Mouse (Mus musculus) kidney, embryonic 15.5 days (tissue): ENCODE measurements around the gene Sfmbt2. TPM values are rescaled to one million over a fixed set of nuclear protein-coding genes. Genes with fewer than 3 reads are reported as not detected.

Experiments
- ATAC-seq: fragments of 200-750 bp; cut with Nextera tagmentation; replicated peaks from 2 replicates; pipeline ENCODE4 v1.8.0; 2017; ENCODE audit warnings: moderate TSS enrichment; ENCODE audit not compliant: low FRiP score
- H3K27ac ChIP-seq: fragments of 300-500 bp; sonication (generic); 2 replicates; pipeline ENCODE4 v1.5.1; 2015; ENCODE audit warnings: mild to moderate bottlenecking, inconsistent platforms
- H3K27me3 ChIP-seq: fragments of 300-500 bp; sonication (generic); 2 replicates; pipeline ENCODE4 v1.6.1; 2015; ENCODE audit warnings: inconsistent platforms
- H3K36me3 ChIP-seq: fragments of 300-500 bp; sonication (generic); 2 replicates; pipeline ENCODE4 v1.6.1; 2015; ENCODE audit warnings: inconsistent platforms
- H3K4me1 ChIP-seq: fragments of 300-500 bp; sonication (generic); 2 replicates; pipeline ENCODE4 v1.6.1; 2015; ENCODE audit warnings: inconsistent platforms
- H3K4me2 ChIP-seq: fragments of 300-500 bp; sonication (generic); 2 replicates; pipeline ENCODE4 v1.6.1; 2015; ENCODE audit warnings: moderate library complexity, mild to moderate bottlenecking, inconsistent platforms
- H3K4me3 ChIP-seq: fragments of 300-500 bp; sonication (generic); replicated peaks from 2 replicates; pipeline ENCODE4 v1.5.1; 2015; ENCODE audit warnings: mild to moderate bottlenecking, inconsistent platforms
- H3K9ac ChIP-seq: fragments of 300-500 bp; sonication (generic); 2 replicates; pipeline ENCODE4 v1.6.1; 2015; ENCODE audit warnings: mild to moderate bottlenecking, inconsistent platforms
- H3K9me3 ChIP-seq: fragments of 300-500 bp; sonication (generic); replicated peaks from 2 replicates; pipeline ENCODE4 v1.6.1; 2016; ENCODE audit warnings: inconsistent platforms
- WGBS: fragments of 180-500 bp; shearing (Covaris S2); methylation state at CpG from one replicate; pipeline ENCODE4 v1.1.7; 2015; ENCODE audit warnings: mixed read lengths; 5-methylcytosine and 5-hydroxymethylcytosine counted together
- polyA plus RNA-seq: library from polyadenylated mRNA; unstranded; fragments of >200 nt; fragmentation: Nextera tagmentation; extraction: Ambion mirVana; gene quantifications from 2 replicates; pipeline ENCODE4 v1.2.1, GENCODE M21; 2015

The Sfmbt2 gene
- polyA plus RNA-seq, 1 experiment from 2014 or later, result 2.0 TPM

DNA sequence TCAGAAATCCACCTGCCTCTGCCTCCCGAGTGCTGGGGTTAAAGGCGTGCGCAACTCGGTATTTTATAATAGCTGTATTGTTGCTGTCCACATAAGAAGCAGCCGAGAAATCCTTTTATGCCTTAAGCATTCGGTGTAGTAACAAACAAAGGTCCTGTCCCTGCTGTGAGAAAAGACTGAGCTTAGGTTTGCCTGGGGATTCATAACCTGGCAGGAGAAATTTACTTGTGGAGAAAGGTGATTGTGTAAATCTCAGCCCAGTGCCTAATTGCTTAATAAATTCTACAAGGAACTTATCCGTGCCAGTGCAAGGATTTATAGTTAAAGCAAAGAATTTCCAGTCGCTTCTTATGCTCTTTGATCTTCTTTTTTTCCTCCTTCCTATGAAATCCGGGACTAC lies 71.5 kb downstream of the Sfmbt2 start:
- Histone ChIP-seq H3K27me3 (no peaks in the 10 kb centered on the region), H3K36me3 (no peaks in the 10 kb centered on the region), H3K4me1 (no peaks in the 10 kb centered on the region), H3K9ac (no peak overlapping the region), H3K4me2 (no peak overlapping the region), H3K4me3 (no peak overlapping the region), H3K27ac (no peak overlapping the region), H3K9me3 (no peaks in the 10 kb centered on the region)
- WGBS, result 74% methylated on average over 9 of the region's 9 CpGs
- ATAC-seq, result no peak

DNA sequence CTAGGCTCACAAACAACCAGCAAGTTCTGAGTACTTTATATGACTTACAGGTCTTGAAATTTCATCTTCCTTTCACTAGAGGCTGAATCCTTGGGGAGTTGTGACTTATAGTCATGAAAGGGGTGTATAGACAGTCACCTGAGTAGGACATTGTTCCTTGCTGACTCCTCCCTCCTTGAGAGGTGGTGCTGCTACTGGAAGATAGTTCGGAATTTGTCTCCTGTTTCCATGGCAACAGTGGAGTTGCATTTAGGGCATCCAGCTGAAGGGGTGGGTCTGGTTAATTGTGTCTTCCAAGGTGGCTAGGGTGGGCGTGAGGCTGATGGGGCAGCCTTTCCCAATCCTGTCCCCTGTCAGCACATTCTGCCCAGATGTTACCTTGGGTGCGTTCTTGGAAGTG lies 83.3 kb downstream of the Sfmbt2 start:
- Histone ChIP-seq H3K4me2 (no peak overlapping the region), H3K9me3 (no peaks in the 10 kb centered on the region), H3K4me1 (no peaks in the 10 kb centered on the region), H3K27ac (no peak overlapping the region), H3K36me3 (no peaks in the 10 kb centered on the region), H3K27me3 (no peaks in the 10 kb centered on the region), H3K9ac (no peak overlapping the region), H3K4me3 (no peak overlapping the region)
- WGBS, result 75% methylated on average over 3 of the region's 3 CpGs
- no peak for ATAC-seq

DNA sequence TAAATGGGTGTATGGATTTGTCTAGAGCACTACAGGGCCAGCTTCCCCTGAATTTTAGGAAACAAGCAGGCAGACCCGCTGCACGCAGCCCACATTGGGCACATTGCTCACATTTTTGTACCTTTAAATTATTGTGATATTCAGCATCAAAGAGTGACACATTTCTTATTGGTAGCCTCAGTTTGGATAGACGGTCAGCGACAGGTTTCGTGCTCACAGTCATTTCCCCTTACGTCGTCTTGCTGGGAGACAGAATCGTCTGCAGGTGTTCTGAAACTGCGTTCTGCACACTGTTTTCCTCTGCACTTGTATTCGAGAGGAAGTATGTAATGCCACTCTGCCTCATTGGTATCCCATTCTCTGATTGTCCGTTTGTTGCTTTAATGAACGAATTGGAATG lies 88.0 kb downstream of the Sfmbt2 start:
- H3K9me3 ChIP-seq, result no peaks in the 10 kb centered on the region
- H3K36me3 ChIP-seq, result no peaks in the 10 kb centered on the region
- H3K4me1 ChIP-seq, result no peaks in the 10 kb centered on the region
- no peak for ATAC-seq
- no peak overlapping the region for H3K27ac ChIP-seq
- H3K27me3 ChIP-seq, result no peaks in the 10 kb centered on the region
- no peak overlapping the region for H3K4me3 ChIP-seq
- H3K4me2 ChIP-seq, result no peak overlapping the region
- 92% methylated on average over 12 of the region's 12 CpGs for WGBS
- H3K9ac ChIP-seq, result no peak overlapping the region

DNA sequence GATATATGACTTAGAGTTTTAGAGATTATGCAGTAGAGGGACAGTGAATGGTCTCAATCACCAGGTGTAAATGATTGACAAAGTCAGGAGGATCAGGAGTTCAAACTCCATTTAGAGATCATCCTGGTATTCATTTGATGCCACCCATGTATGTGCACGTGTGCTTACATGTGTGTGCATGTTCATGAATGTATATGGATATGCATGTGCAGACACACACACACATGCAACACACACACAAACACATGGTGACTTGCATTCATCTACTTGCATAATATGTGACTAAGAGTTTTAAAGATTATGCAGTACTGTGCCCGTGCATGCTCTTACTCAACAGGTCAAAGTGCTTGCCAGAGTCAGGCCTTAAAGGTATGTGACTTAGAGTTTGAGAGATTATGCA lies 146.2 kb downstream of the Sfmbt2 start:
- H3K27me3 ChIP-seq, result no peaks in the 10 kb centered on the region
- 78% methylated on average over 2 of the region's 2 CpGs for WGBS
- H3K9ac ChIP-seq, result no peak overlapping the region
- no peak overlapping the region for H3K4me2 ChIP-seq
- no peaks in the 10 kb centered on the region for H3K9me3 ChIP-seq
- no peaks in the 10 kb centered on the region for H3K4me1 ChIP-seq
- H3K4me3 ChIP-seq, result no peak overlapping the region
- ATAC-seq, result no peak
- no peaks in the 10 kb centered on the region for H3K36me3 ChIP-seq
- H3K27ac ChIP-seq, result no peak overlapping the region

DNA sequence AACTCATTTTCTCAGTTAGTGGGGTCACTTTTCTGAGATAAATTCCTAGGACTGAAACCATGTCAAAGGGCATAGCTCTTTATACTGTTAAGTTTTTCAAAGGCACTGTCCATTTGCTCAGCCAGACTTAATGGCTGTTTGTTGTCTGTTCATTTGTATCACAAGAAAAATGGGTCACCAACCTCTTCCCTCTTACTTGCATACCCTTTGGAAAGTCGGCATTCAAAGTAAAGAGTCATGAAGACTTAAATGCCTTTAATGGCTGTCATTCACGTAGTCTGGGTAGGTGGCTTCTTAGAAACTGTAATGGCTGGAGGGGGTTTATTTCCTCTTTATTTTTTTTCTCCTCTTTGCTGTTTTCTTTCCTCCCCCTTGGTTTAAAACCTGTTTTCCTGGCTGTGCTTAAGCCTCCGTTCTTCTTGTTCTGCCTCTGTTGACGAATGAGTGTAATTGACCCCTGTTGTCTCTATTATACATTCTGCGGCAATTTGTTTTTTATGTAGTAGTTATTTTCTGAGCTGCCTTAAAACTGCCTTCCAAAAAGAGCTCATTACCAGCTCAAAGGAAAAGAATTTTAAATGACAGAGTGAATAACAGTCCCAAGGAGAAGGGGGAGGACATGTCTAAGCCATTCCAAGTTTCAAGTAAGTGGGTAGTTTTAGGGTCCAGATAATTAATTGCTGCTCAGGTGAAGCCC lies 151.6 kb downstream of the Sfmbt2 start:
- Histone ChIP-seq H3K4me1 (0 out of 2 replicates have a peak, but pooled peaks cover 3% of the 10 kb centered on the region), H3K4me2 (no peak overlapping the region), H3K9ac (no peak overlapping the region), H3K9me3 (no peaks in the 10 kb centered on the region), H3K4me3 (no peak overlapping the region), H3K36me3 (no peaks in the 10 kb centered on the region), H3K27me3 (no peaks in the 10 kb centered on the region), H3K27ac (no peak overlapping the region)
- 0 out of 2 replicates have a peak, but pooled peaks have one; percentile 49 for ATAC-seq
- WGBS, result 22% methylated on average over 5 of the region's 5 CpGs

DNA sequence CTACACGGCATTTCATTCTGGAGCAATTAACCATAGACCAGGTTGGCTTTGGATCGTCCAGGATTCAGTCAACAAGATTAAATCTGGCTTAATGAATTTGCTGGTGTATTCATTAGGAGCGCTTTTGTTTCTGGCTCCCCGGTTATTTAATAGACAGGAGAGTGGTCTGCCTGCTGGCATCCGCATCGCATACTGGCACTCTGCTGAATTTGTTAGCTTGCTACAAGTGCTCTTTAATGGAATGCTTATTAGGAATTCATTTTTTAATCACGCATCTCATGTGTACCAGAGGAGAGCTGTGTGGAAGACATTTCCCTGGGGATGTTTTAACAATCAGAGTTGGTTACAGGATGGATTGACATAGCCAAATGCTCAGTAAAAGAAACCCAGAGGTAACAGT lies 155.3 kb downstream of the Sfmbt2 start:
- no peaks in the 10 kb centered on the region for H3K36me3 ChIP-seq
- ATAC-seq, result no peak
- no peaks in the 10 kb centered on the region for H3K9me3 ChIP-seq
- H3K4me2 ChIP-seq, result no peak overlapping the region
- H3K4me1 ChIP-seq, result 0 out of 2 replicates have a peak, but pooled peaks cover 3% of the 10 kb centered on the region
- no peak overlapping the region for H3K4me3 ChIP-seq
- no peaks in the 10 kb centered on the region for H3K27me3 ChIP-seq
- 88% methylated on average over 7 of the region's 7 CpGs for WGBS
- H3K9ac ChIP-seq, result no peak overlapping the region
- no peak overlapping the region for H3K27ac ChIP-seq

DNA sequence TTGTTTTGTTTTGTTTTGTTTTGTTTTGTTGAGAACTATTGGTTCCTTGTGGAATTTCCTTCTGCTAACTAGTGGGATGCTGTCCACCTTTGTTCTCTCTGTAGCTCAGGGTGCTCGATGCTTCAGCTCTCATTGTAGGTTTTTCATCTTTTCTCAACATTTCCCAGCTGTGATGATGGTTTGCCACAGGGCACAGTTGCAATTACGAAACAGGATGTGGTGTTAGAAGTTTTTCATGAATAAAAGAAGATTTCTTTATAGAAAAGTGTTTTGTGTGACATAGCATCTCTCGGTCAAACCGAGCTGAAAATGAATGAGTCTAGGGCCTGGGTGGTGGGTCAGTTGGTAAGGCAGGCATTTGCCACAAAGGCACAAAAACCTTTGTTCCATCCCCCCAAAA lies 171.5 kb downstream of the Sfmbt2 start:
- Histone ChIP-seq H3K36me3 (no peaks in the 10 kb centered on the region), H3K9me3 (no peaks in the 10 kb centered on the region), H3K4me1 (no peaks in the 10 kb centered on the region), H3K4me3 (no peak overlapping the region), H3K4me2 (no peak overlapping the region), H3K27me3 (no peaks in the 10 kb centered on the region), H3K27ac (no peak overlapping the region), H3K9ac (no peak overlapping the region)
- no peak for ATAC-seq
- WGBS, result 92% methylated on average over 4 of the region's 4 CpGs

DNA sequence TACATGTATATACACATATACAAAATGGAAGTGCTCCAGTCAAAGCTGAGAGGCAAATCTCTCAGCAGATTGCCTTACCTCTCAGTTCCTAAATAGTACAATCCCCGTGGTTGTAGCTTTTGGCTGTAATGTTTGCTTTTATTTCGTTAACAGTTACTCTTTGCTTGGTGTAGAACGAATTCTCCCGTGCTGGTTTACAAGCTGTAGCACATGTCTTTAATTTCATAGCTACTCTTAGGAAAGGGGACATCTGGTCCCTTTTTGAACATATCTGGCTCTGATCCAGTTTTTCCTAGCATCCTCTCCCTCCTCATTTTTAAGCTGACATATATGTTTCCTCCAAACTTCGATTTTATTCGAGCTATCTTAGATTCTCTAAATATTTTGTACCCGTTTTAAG lies 172.1 kb downstream of the Sfmbt2 start:
- Histone ChIP-seq H3K9me3 (no peaks in the 10 kb centered on the region), H3K4me2 (no peak overlapping the region), H3K27ac (no peak overlapping the region), H3K27me3 (no peaks in the 10 kb centered on the region), H3K9ac (no peak overlapping the region), H3K4me1 (no peaks in the 10 kb centered on the region), H3K36me3 (no peaks in the 10 kb centered on the region), H3K4me3 (no peak overlapping the region)
- 72% methylated on average over 7 of the region's 7 CpGs for WGBS
- no peak for ATAC-seq

DNA sequence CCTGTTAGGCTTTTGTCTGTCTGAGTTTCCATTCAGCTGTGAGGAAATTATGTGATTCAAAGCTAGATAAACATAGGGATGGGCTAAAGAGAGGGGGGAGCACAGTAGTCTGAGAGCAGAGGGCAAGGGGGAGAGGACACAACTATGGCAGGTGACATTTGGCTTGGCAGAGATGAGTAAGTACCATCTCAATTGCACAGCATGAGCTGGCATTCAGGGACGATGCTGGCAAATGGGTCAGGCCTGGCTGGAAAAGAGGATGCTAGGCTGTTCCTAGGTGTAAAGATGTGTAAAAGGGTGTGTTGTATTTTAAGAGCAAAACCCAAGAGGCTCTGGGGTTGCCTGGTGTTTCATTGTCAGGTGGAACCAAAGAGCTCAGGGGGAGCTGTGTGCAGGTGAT lies 188.5 kb downstream of the Sfmbt2 start:
- H3K27me3 ChIP-seq, result no peaks in the 10 kb centered on the region
- H3K4me3 ChIP-seq, result no peak overlapping the region
- no peaks in the 10 kb centered on the region for H3K4me1 ChIP-seq
- no peak overlapping the region for H3K9ac ChIP-seq
- WGBS, result 67% methylated on average over 1 of the region's 1 CpGs
- no peak overlapping the region for H3K4me2 ChIP-seq
- no peak overlapping the region for H3K27ac ChIP-seq
- ATAC-seq, result no peak
- no peaks in the 10 kb centered on the region for H3K36me3 ChIP-seq
- H3K9me3 ChIP-seq, result no peaks in the 10 kb centered on the region

DNA sequence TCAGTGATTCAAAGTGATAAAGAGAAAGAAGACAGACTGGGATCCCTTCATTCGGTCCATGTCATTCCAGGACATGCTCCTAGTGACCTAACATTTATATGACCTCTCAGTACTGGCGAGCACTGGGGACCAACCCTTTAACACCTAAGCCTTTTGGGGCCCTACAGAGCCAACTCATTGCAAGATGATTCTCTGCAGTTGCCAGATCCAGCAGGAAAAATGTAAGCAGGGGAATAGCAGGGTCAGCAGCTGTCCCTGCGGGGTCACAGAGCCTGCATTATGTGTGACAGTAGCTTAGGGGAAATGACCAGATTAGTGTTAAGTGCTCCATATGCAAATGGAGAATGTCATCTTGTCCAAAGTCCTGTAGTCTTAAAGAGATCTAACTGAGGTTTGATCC lies 195.2 kb downstream of the Sfmbt2 start:
- Histone ChIP-seq H3K4me3 (no peak overlapping the region), H3K27me3 (no peaks in the 10 kb centered on the region), H3K27ac (no peak overlapping the region), H3K4me2 (no peak overlapping the region), H3K9me3 (no peaks in the 10 kb centered on the region), H3K4me1 (0 out of 2 replicates have a peak, but pooled peaks cover 4% of the 10 kb centered on the region), H3K9ac (no peak overlapping the region), H3K36me3 (no peaks in the 10 kb centered on the region)
- WGBS, result 76% methylated on average over 3 of the region's 3 CpGs
- no peak for ATAC-seq

DNA sequence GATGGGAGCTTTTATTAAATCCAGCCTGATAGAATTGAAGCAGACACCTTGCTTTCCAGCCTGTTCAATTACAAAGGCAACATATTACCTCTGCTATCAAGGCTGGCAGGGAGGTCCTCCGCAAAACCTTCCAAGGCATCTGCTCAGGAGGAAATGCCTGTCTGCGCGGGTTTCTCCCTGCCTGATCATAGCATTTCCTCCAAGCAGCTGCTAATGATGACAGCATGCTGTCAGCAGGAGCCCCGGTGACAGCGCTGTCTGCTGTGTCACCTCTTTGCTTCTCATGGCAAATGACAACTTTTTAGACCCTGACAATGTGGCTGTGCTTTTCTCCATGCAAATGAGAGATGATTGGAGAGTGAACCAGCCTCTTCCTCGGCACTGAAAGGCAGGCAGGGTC lies 199.1 kb downstream of the Sfmbt2 start:
- no peak overlapping the region for H3K9ac ChIP-seq
- no peak for ATAC-seq
- no peaks in the 10 kb centered on the region for H3K27me3 ChIP-seq
- 0 out of 2 replicates have a peak, but pooled peaks cover 4% of the 10 kb centered on the region for H3K4me1 ChIP-seq
- no peak overlapping the region for H3K27ac ChIP-seq
- H3K4me2 ChIP-seq, result no peak overlapping the region
- no peak overlapping the region for H3K4me3 ChIP-seq
- 46% methylated on average over 6 of the region's 6 CpGs for WGBS
- no peaks in the 10 kb centered on the region for H3K9me3 ChIP-seq
- no peaks in the 10 kb centered on the region for H3K36me3 ChIP-seq

DNA sequence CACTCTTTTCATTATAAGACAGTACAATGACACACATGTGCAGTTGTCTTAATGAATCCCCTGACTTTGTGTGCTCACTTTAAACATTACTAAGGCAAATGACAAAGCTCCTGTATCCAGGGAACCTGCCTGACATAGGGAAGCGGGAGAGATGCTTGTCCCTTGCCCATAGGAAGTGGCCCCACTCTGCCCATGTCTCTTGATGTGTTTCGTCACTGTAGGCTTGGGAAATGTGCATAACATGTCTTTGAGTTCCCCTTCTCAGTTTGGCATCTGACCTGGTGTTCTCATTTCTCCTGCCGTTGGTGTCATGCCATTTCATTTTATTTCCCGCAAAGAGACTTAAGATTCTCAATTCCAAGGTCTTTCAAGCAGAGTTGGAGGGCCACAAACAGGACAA lies 202.0 kb downstream of the Sfmbt2 start:
- H3K4me2 ChIP-seq, result no peak overlapping the region
- 87% methylated on average over 4 of the region's 4 CpGs for WGBS
- no peak for ATAC-seq
- no peak overlapping the region for H3K4me3 ChIP-seq
- H3K27ac ChIP-seq, result no peak overlapping the region
- H3K27me3 ChIP-seq, result no peaks in the 10 kb centered on the region
- no peaks in the 10 kb centered on the region for H3K9me3 ChIP-seq
- 0 out of 2 replicates have a peak, but pooled peaks cover 4% of the 10 kb centered on the region for H3K4me1 ChIP-seq
- no peaks in the 10 kb centered on the region for H3K36me3 ChIP-seq
- no peak overlapping the region for H3K9ac ChIP-seq
